Mouse (Mus musculus) frontal cortex, postnatal 25 days (tissue): ENCODE data around the gene Gm20826.
"Not testable (repeated sequence)": the region's sequence is repeated elsewhere in the genome, so short reads cannot be mapped to it uniquely, and the experiment has no call there.

Source experiments
- DNase-seq, 2 experiments: peaks; one replicate each; pipeline ENCODE4 v3.0.0; 2022; ENCODE audit warnings: low spot score in 2 of 2

Gene Gm20826

GRCm38 (mm10) chrY:7638389-7638788, at the start of gene Gm20826:
Gm20826 (minus strand) TSS chrY:7638489.
- not testable (repeated sequence) for DNase-seq
